Mouse (Mus musculus) embryonic facial prominence, embryonic 10.5 days (tissue): ENCODE results near the gene Krcc1. TPM values are rescaled to one million over a fixed set of nuclear protein-coding genes. Genes with fewer than 3 reads are reported as not detected.
"Not testable (repeated sequence)": the region's sequence is repeated elsewhere in the genome, so short reads cannot be mapped to it uniquely, and the experiment has no call there.

ENCODE experiments used
- DNase-seq: peaks from one replicate; pipeline ENCODE4 v3.0.0-alpha.2; 2017; ENCODE audit warnings: low spot score
- H3K27ac ChIP-seq: fragments of 300-500 bp; sonication (generic); replicated peaks from 2 replicates; pipeline ENCODE4 v1.5.1; 2016; ENCODE audit warnings: mild to moderate bottlenecking
- H3K27me3 ChIP-seq: fragments of 300-500 bp; sonication (generic); replicated peaks from 2 replicates; pipeline ENCODE4 v1.6.1; 2016; ENCODE audit warnings: low read depth, mild to moderate bottlenecking; ENCODE audit not compliant: poor library complexity, severe bottlenecking
- H3K36me3 ChIP-seq: fragments of 300-500 bp; sonication (generic); replicated peaks from 2 replicates; pipeline ENCODE4 v1.6.1; 2016; ENCODE audit warnings: mild to moderate bottlenecking, moderate library complexity
- H3K4me1 ChIP-seq: fragments of 300-500 bp; sonication (generic); 2 replicates; pipeline ENCODE4 v1.6.1; 2016
- H3K4me3 ChIP-seq: fragments of 300-500 bp; sonication (generic); 2 replicates; pipeline ENCODE4 v1.5.1; 2016; ENCODE audit warnings: mild to moderate bottlenecking, moderate library complexity
- H3K9me3 ChIP-seq: fragments of 300-500 bp; sonication (generic); 2 replicates; pipeline ENCODE4 v1.6.1; 2016; ENCODE audit warnings: mild to moderate bottlenecking
- WGBS: fragments of 180-500 bp; shearing (Covaris S2); methylation state at CpG from one replicate; pipeline ENCODE4 v1.1.7; 2016; 5-methylcytosine and 5-hydroxymethylcytosine counted together
- polyA plus RNA-seq: library from polyadenylated mRNA; unstranded; fragments of >200 nt; fragmentation: Nextera tagmentation; extraction: Ambion mirVana; gene quantifications from 2 replicates; pipeline ENCODE4 v1.2.1, GENCODE M21; 2016

The Krcc1 gene
- polyA plus RNA-seq, 1 experiment from 2014 or later: 32.5 TPM

DNA sequence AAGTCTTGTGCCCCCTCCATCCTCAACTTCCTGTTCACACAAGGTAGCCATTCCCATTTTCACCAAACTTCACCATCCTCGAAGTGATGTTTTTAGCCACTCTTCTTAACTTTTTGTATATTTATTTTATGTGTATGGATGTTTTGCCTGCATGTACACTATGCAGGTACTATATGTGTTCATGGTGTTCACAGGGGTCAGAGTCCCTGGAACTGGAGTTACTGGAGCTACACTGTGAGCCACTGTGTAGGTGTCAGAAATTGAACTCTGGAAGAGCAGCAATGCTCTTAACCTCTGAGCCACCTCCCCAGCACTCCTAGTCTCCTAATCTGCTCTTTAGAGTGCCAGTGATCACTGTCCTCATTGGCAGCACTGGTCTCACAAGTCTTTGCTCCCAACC lies 23.1 kb upstream of the Krcc1 start:
- H3K27me3 ChIP-seq: no peaks in the 10 kb centered on the region
- no peaks in the 10 kb centered on the region for H3K4me1 ChIP-seq
- H3K4me3 ChIP-seq: no peak overlapping the region
- DNase-seq: no peak
- H3K36me3 ChIP-seq: no peaks in the 10 kb centered on the region
- H3K27ac ChIP-seq: no peak overlapping the region
- H3K9me3 ChIP-seq: no peaks in the 10 kb centered on the region
- WGBS: 89% methylated on average over 1 of the region's 1 CpGs

GRCm38 (mm10) chr6:71249615-71250014 lies 21.9 kb upstream of the Krcc1 start:
- H3K4me1 ChIP-seq: no peaks in the 10 kb centered on the region

GRCm38 (mm10) chr6:71250951-71251350 lies 20.5 kb upstream of the Krcc1 start:
- H3K27me3 ChIP-seq: no peaks in the 10 kb centered on the region
- DNase-seq: no peak
- no peaks in the 10 kb centered on the region for H3K36me3 ChIP-seq
- no peak overlapping the region for H3K4me3 ChIP-seq
- no peaks in the 10 kb centered on the region for H3K9me3 ChIP-seq
- WGBS: 88% methylated on average over 8 of the region's 8 CpGs
- H3K4me1 ChIP-seq: no peaks in the 10 kb centered on the region
- no peak overlapping the region for H3K27ac ChIP-seq

More at GRCm38 (mm10) chr6:71249615-71250014, 21.9 kb upstream of the Krcc1 start:
- Histone ChIP-seq H3K27ac (no peak overlapping the region), H3K27me3 (no peaks in the 10 kb centered on the region), H3K9me3 (no peaks in the 10 kb centered on the region), H3K4me3 (no peak overlapping the region), H3K36me3 (no peaks in the 10 kb centered on the region)
- DNase-seq: no peak
- 65% methylated on average over 3 of the region's 3 CpGs for WGBS

- Histone ChIP-seq H3K36me3 (no peaks in the 10 kb centered on the region), H3K27ac (no peak overlapping the region), H3K27me3 (no peaks in the 10 kb centered on the region), H3K9me3 (no peaks in the 10 kb centered on the region), H3K4me3 (no peak overlapping the region), H3K4me1 (no peaks in the 10 kb centered on the region)
- 93% methylated on average over 6 of the region's 6 CpGs for WGBS
- no peak for DNase-seq
Observed at GRCm38 (mm10) chr6:71254456-71254855, 17.0 kb upstream of the Krcc1 start.

DNA sequence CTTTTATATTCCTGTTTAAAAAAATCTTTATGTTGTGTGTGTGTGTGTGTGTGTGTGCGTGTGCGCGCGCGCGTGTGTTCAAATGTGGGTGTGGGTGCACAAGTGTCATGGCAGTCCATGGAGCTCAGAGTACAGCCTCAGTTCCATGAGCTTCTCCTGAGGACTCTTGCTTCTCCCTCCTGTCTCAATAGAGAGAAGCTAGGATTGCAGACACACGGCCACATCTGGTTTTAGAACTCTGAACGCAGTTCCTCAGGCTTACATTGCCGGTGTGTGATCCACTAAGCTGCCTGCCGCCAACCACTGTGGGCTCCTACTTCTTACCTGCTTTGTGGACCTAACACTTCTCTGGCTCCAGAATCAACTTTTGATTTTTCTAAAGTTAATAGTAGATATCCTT lies 15.3 kb upstream of the Krcc1 start:
- DNase-seq: no peak
- Histone ChIP-seq H3K9me3 (no peaks in the 10 kb centered on the region), H3K27ac (no peak overlapping the region), H3K27me3 (no peaks in the 10 kb centered on the region), H3K4me3 (no peak overlapping the region), H3K36me3 (no peaks in the 10 kb centered on the region), H3K4me1 (no peaks in the 10 kb centered on the region)
- 88% methylated on average over 10 of the region's 10 CpGs for WGBS

DNA sequence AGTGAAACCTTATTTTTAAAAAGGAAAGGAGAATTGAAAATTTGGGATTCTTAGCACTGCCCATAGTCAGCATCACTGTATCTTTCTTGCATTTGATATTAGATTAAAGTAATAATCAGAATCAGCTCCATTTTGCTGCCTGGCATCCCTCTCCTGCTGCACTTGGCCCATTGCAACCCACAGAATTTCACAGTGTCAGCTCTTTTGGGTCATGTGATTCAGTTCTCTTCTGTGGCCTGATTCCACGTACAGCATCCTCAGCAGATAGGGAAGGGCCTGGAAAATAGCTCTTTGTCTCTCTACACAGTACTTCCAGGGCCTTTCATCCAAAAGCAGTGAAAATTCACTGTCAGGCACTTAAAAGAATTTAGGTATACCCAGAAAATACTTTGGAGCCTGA lies 14.1 kb upstream of the Krcc1 start:
- Histone ChIP-seq H3K27ac (no peak overlapping the region), H3K9me3 (no peaks in the 10 kb centered on the region), H3K4me1 (peaks cover 4% of the 10 kb centered on the region; the same call in 1 of the 2 replicates), H3K4me3 (no peak overlapping the region), H3K27me3 (no peaks in the 10 kb centered on the region), H3K36me3 (no peaks in the 10 kb centered on the region)
- DNase-seq: no peak
- 56% methylated on average over 1 of the region's 1 CpGs for WGBS

DNA sequence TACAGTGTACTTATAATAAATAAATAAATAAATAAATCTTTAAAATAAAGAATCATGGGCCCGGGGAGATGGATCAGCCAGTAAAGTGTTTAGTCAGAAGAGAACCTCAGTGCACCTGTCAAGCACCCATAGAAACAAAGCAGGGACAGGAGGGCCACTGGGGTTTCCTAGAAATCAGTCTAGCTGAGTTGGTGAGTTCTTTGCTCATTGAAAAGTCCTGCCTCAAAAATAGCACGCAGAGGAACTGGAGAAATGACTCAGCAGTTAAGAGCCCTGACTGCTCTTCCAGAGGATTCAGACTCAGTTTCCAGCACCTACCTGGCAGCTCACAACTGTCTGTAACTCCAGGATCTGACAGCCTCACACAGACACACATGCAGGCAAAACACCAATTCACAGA lies 12.9 kb upstream of the Krcc1 start:
- DNase-seq: no peak
- Histone ChIP-seq H3K4me3 (no peak overlapping the region), H3K27ac (no peak overlapping the region), H3K4me1 (peaks cover 9% of the 10 kb centered on the region; the same call in 1 of the 2 replicates), H3K27me3 (no peaks in the 10 kb centered on the region), H3K9me3 (no peaks in the 10 kb centered on the region), H3K36me3 (no peaks in the 10 kb centered on the region)
- WGBS: 87% methylated on average over 2 of the region's 2 CpGs

DNA sequence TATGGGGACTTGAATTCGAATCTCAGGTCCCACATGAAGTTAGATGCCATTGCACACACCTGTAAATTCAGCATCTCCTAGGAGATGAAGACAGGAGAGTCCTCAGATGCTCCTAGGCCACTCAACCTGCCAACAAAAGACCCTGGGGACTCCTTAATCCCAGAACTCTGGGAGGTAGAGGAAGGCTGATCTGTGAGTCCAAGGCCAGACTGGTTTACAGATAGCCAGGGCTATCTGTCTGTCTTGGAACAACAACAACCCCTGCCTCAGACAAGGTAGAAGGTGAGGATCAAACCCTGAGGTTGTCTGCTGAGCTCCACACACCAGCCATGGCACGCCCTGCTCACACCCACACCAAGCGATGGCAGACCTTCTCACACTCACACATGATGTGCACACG lies 12.3 kb upstream of the Krcc1 start:
- Histone ChIP-seq H3K27me3 (no peaks in the 10 kb centered on the region), H3K4me3 (no peak overlapping the region), H3K36me3 (no peaks in the 10 kb centered on the region), H3K27ac (no peak overlapping the region), H3K4me1 (peaks cover 9% of the 10 kb centered on the region; the same call in 1 of the 2 replicates), H3K9me3 (no peaks in the 10 kb centered on the region)
- WGBS: 88% methylated on average over 4 of the region's 4 CpGs
- DNase-seq: no peak

GRCm38 (mm10) chr6:71260051-71260640 lies 11.3 kb upstream of the Krcc1 start:
- Histone ChIP-seq H3K36me3 (no peaks in the 10 kb centered on the region), H3K4me1 (peaks cover 9% of the 10 kb centered on the region; the same call in 1 of the 2 replicates), H3K27ac (no peak overlapping the region), H3K9me3 (no peaks in the 10 kb centered on the region), H3K4me3 (no peak overlapping the region), H3K27me3 (no peaks in the 10 kb centered on the region)
- no peak for DNase-seq
- WGBS: 67% methylated on average over 6 of the region's 6 CpGs

DNA sequence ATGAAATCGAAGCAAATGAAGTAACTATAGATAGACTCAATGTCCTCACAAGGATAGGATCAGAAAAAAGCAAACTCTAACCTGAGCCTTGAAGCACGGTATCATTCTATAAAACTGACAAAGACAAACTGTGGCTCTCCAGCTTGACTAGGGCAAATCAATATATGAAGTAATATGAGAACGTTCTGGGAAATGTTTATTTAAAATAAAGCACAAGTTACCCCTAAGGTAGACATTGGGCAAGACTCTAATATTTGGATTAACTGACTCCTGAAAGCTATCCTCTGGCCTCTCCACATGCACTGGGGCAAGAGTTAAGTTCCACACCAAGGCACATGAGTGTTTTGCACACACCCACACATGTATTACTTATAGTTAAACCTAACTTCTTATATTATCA lies 10.4 kb upstream of the Krcc1 start:
- Histone ChIP-seq H3K36me3 (no peaks in the 10 kb centered on the region), H3K4me1 (peaks cover 9% of the 10 kb centered on the region; the same call in 1 of the 2 replicates), H3K27me3 (no peaks in the 10 kb centered on the region), H3K4me3 (no peak overlapping the region), H3K9me3 (no peaks in the 10 kb centered on the region), H3K27ac (no peak overlapping the region)
- 80% methylated on average over 3 of the region's 3 CpGs for WGBS
- DNase-seq: no peak

DNA sequence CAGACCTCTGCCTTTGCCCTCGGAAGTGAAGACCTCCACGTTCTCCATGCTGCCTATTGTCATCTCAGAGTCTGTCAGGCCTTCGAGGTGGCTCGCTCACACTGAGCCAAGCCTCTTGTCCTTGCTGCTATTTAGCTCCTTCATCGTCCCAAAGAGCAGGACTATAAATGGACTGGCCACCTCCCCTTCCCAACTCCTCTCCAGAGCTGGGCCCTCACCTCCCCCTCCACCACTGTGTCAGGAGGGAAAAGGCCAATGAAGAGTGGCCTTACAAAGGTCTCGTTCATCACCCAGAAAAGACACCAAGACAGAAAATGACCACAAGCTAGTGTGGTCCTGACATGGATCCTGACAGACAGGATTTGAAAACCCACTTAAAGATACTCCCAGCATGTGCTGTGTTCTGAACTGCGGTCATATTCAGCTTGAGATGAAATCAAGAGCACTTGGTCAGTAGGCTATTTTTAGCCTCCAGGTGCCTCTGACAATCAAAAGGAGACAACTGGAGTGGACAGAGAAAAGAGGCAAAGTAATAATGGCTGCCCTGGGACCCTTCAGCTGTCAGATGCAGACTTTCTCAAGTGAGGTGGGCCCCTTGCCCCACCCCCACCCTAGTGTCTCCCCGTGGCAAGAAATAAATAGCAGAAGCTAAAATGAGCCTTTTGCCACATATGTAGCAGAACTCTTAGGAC lies 9.2 kb upstream of the Krcc1 start:
- DNase-seq: no peak
- Histone ChIP-seq H3K36me3 (no peaks in the 10 kb centered on the region), H3K4me3 (no peak overlapping the region), H3K4me1 (peaks cover 9% of the 10 kb centered on the region; the same call in 1 of the 2 replicates), H3K27ac (no peak overlapping the region), H3K27me3 (no peaks in the 10 kb centered on the region), H3K9me3 (no peaks in the 10 kb centered on the region)
- WGBS: 77% methylated on average over 8 of the region's 8 CpGs

GRCm38 (mm10) chr6:71267603-71268002 lies 3.9 kb upstream of the Krcc1 start:
- H3K4me3 ChIP-seq, H3K36me3 ChIP-seq, DNase-seq, H3K9me3 ChIP-seq, H3K27ac ChIP-seq, H3K27me3 ChIP-seq: not testable (repeated sequence)
- peaks cover 14% of the 10 kb centered on the region for H3K4me1 ChIP-seq
- WGBS: 85% methylated on average over 7 of the region's 7 CpGs

GRCm38 (mm10) chr6:71268929-71269685 lies 2.4 kb upstream of the Krcc1 start:
- DNase-seq: no peak
- 69% methylated on average over 7 of the region's 7 CpGs for WGBS
- no peaks in the 10 kb centered on the region for H3K27me3 ChIP-seq

More at GRCm38 (mm10) chr6:71268929-71269685, 2.4 kb upstream of the Krcc1 start:
- no peaks in the 10 kb centered on the region for H3K36me3 ChIP-seq
- no peak overlapping the region for H3K27ac ChIP-seq
- H3K4me1 ChIP-seq: peaks cover 17% of the 10 kb centered on the region
- H3K4me3 ChIP-seq: no peak overlapping the region
- no peaks in the 10 kb centered on the region for H3K9me3 ChIP-seq
